Mouse (Mus musculus) cortical plate, adult 2 months (tissue): Measurements from ENCODE around the gene Fzd7. TPM values are rescaled to one million over a fixed set of nuclear protein-coding genes. Genes with fewer than 3 reads are reported as not detected.

Source experiments
- H3K27ac ChIP-seq: fragments of 200-500 bp; 2 replicates; pipeline ENCODE4 v1.5.1; 2012; ENCODE audit warnings: low read length, control low read depth, inconsistent platforms; ENCODE audit not compliant: insufficient read depth
- H3K4me1 ChIP-seq: fragments of 200-500 bp; 2 replicates; pipeline ENCODE4 v1.6.1; 2011; ENCODE audit warnings: low read length; ENCODE audit not compliant: control insufficient read depth, insufficient read depth
- H3K4me3 ChIP-seq: fragments of 200-500 bp; 2 replicates; pipeline ENCODE4 v1.5.1; 2011; ENCODE audit warnings: mild to moderate bottlenecking, low read length, control low read depth; ENCODE audit not compliant: insufficient read depth
- CTCF ChIP-seq: fragments of 200-500 bp; IDR thresholded peaks from 2 replicates; pipeline ENCODE4 v1.5.1; 2011; ENCODE audit warnings: mild to moderate bottlenecking, control low read depth, low read length; ENCODE audit not compliant: insufficient read depth; ENCODE audit errors: extremely low read depth
- POLR2A ChIP-seq: fragments of 200-500 bp; IDR thresholded peaks from 2 replicates; pipeline ENCODE4 v1.6.1; 2011; ENCODE audit warnings: mild to moderate bottlenecking, low read length, control low read depth; ENCODE audit not compliant: insufficient read depth; ENCODE audit errors: extremely low read depth
- polyA plus RNA-seq: library from polyadenylated mRNA; depleted of rRNA; stranded (reverse); fragments of >200 nt; gene quantifications from 2 replicates; pipeline ENCODE4 v1.2.3, GENCODE M21; 2012; rRNA removed

Fzd7 gene
- polyA plus RNA-seq, 1 experiment, result 3.3 TPM

DNA sequence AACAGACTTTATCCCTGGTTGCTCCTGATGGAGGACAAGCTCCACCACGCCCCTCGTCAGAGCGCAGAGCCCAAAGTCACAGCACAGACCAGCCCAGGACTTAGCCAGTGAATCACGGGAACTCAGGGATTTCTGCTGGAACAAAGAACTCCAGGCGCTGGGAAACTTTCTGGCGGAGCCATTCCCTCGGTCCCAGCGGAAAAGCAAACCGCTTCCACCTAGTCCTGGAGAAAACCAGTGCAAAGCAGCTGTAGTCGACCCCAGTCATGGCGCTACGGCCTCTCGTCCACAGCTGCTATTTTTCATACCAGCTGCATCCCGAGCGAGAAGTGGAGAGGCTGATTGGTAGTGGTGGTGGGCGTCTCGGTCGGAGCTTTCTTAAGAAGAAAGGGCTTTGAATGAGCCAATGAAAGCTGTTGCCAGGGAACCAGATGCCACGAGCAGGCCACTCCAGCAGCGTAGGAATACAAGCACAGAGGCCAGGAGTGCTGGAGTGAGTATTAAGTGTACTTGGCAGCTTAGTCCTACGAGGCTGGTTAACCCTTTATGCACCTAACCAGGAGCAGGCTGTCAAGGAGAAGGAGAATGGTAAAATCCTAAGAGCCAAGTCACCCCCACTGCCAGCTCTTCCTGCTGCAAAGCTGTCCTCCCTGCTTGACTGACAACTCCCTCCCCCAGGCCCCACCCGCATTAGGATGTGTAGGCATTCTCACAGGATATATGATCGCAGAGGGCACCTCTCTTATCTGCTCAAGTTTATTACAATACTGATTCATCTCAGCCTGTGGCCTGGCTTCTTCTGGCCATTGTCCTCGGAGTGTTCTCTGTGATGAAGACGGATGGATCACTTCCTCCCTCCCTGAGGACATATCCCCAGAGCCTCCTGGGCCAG is 34.0 kb downstream of the Fzd7 start, which contains the start of gene Gm973:
Gm973 (plus strand) TSS at position 239 of the 892 bp plus-strand sequence.
- Histone ChIP-seq H3K4me1 (no peaks in the 10 kb centered on the region), H3K27ac (no peak within 1 kb of the TSS), H3K4me3 (no peak within 1 kb of the TSS)
- TF ChIP-seq CTCF (no peak), POLR2A (peak; percentile 38; the same call in 1 of the 2 replicates)

DNA sequence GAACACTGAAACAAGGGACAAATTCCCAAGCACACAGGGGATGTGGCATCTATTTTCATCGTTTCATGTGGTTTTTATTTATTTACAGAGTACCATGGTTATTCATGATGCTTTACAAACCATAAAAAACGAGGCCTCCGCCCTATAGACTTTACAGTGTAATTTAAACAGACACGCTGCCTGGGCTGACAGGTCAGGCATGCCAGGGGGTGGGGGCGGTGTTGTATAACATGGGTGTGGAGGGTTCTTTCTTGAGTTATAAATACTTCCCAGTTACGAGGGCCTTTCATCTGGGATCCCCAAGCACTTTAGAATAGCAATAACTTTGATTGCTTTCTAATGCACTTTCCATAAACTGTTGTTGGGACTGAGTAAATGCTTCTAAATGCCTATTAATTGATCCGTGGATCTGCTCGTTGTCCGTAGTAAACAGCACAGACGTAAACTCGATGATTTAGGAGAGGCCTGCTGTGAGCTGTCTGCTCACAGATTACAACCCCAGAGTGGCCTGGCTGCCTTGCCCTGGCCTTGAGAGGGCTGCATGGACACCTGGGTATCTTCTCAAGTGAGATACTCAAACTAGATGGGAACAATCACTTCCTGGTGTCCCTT is 38.1 kb downstream of the Fzd7 start:
- Histone ChIP-seq H3K4me1 (no peaks in the 10 kb centered on the region; the same call in 1 of the 2 replicates), H3K4me3 (no peak overlapping the region), H3K27ac (no peak overlapping the region)
- TF ChIP-seq CTCF, result no peak
- no peak for TF ChIP-seq POLR2A

DNA sequence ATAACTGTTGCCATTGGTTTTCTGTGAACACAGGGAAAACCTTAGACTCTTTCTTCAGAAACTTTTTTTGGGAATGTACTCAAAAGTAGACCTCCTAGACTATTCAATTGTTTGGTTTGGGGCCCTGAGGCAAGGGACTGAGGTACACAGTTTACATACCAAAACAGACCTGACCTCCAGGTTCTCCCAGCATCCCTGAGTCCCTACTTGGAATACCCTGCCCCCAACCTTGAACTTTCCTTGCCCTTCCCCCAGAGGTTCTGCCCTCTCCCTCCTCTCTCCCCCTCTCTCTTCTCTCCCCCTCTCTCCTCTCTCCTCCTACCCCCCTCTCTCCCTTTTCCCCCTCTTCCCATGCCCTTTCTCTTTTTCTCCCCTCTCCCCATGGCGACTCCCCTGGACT is 40.2 kb downstream of the Fzd7 start:
- TF ChIP-seq POLR2A (no peak), CTCF (no peak)
- no peak overlapping the region for H3K27ac ChIP-seq
- no peak overlapping the region for H3K4me3 ChIP-seq
- no peaks in the 10 kb centered on the region; the same call in 1 of the 2 replicates for H3K4me1 ChIP-seq

DNA sequence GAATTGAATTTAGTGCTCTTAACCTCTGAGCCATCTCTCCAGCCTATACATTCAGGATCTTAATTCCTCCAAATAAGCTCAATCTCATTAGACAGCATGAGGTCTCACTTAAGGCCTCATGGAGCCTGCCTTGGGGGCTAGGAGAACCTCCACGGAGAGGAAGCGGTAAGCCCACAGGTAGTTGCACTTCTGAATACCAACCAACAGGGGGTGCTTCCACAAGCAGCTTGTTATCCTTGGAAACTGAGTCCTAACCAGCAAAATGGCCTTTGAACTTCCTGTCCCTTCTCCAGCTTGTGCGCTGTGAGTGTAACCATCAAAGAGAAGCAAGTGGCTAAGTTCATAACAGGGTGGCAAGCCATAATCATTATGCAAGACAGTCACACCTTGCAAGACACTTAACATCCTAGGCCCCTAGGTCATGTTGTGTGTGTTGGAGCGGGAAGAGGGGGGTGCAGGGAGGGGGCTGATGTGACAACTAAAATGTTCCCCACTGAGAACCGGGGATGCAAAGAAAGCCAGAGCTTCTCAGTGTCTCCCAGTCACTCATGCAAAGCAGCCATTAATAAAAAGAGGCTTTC is 41.2 kb downstream of the Fzd7 start:
- Histone ChIP-seq H3K4me1 (no peaks in the 10 kb centered on the region; the same call in 1 of the 2 replicates), H3K27ac (peak overlapping the region; percentile 50; the same call in 1 of the 2 replicates), H3K4me3 (no peak overlapping the region)
- no peak for TF ChIP-seq CTCF
- no peak for TF ChIP-seq POLR2A

DNA sequence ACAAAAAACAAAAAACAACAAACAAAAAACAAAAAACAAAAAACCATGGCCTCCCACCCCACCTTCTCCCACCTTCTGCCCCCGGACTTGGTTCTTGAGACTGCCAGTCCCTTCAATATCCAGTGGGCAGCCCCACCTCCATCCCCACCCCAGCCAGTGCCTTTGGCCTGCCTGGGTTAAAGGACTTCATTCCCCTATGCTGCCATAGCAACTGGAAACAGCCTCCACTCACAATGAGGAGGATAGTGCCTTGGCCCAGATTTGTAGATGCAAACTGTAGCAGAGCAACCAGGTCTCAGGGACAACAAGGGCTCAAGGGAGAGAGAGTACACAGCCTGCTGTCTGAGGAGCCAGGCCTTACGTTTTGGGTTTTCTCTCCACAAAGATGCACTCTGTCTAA is 41.8 kb downstream of the Fzd7 start:
- Histone ChIP-seq H3K27ac (peak overlapping the region; percentile 75), H3K4me3 (no peak overlapping the region), H3K4me1 (no peaks in the 10 kb centered on the region; the same call in 1 of the 2 replicates)
- no peak for TF ChIP-seq CTCF
- no peak for TF ChIP-seq POLR2A

DNA sequence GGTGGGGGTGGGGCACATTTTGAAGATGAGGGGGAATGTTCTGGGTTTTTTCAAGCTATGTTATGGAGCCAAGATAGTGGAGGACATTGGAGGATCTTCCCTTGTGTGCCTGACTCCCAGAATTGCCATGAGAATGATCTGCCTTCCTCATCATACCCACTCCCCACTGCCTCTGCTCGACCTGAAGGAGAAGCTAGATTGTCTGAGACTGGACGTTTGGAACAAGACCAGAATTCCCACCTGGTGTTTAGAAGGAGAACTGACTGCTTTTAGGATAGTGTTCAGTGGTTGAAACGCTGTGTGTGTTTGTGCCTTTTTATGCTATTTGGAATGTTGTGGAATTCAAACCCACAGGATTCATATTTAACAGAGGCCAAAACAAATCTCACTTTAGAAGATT is 42.5 kb downstream of the Fzd7 start:
- Histone ChIP-seq H3K4me3 (no peak overlapping the region), H3K27ac (no peak overlapping the region), H3K4me1 (no peaks in the 10 kb centered on the region; the same call in 1 of the 2 replicates)
- TF ChIP-seq CTCF (no peak), POLR2A (no peak)

DNA sequence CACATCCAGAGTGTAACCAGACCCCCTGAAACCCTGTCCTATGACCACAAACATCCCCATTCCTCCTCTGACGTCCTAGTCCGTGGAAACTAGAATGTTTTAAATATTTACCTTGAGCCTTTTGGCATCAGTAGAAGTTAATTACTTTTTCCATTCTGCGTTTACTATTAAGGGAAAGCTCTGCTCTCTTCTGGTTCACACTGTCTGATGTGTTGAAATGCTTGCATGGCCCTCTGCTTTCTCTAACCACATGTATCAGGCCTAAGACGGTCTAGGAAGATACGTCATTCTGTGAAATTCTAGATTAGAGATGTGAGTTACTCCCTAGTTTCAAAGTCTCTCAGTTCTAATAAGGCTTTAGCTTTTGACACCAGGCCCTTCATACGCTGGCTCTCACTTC is 45.0 kb downstream of the Fzd7 start:
- TF ChIP-seq CTCF, result no peak
- no peak for TF ChIP-seq POLR2A
- Histone ChIP-seq H3K27ac (no peak overlapping the region), H3K4me3 (no peak overlapping the region), H3K4me1 (no peaks in the 10 kb centered on the region; the same call in 1 of the 2 replicates)

DNA sequence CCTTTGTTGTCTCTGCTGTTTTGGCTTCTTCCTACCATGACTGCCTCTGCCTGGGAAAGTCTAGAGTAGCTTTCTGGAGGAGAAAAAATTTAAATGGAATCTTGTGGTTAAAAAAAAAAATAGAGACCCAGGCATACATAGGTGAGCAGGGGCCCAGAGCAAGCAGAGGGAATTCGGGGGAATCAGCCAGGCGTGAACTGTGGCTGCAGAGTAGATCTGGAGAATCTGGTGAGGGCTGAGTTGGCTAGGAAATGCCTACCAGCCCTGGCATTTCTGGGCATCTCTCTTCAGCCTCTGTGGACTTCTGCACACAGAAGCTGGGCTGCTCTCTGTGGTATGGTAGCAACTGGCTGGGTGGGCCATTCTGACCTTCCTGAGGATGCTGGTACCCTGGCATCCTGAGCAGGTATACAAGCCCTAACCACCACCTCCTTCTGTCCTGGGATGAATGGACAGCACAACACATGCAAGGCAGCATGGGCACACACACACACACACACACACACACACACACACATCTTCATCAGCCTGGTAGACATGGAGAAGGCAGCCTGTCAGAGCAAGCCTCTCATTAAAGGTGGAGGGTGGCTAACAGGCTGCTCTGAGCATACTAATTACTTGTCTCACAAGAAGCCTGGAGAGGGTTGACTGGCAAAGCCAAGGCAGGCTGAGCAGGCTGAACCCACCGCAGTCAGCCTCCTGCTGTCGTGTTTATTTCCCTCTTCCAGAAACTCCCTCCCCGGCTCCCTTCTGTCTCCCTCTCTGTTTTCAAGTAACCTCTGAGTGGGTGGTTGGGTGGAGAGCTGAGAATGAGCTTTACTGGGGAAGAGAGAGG is 53.0 kb downstream of the Fzd7 start:
- Histone ChIP-seq H3K4me3 (no peak overlapping the region), H3K27ac (no peak overlapping the region)

More for the DNA sequence above, 53.0 kb downstream of the Fzd7 start:
- H3K4me1 ChIP-seq, result peaks cover 4% of the 10 kb centered on the region
- no peak for TF ChIP-seq CTCF

Other genes with a start within 250 kb of the Fzd7 start
- gene Als2, start 245.2 kb upstream of the Fzd7 start, polyA plus RNA-seq, result 14.4 and 15.0 TPM in 2 replicates
- 0.33 and 0.47 TPM in 2 replicates for gene Cdk15, start 225.5 kb upstream of the Fzd7 start, polyA plus RNA-seq
- 9.8 and 11.5 TPM in 2 replicates for gene Gm973, start 33.8 kb downstream of the Fzd7 start, polyA plus RNA-seq
- 113 and 116 TPM in 2 replicates for gene Sumo1, start 188.4 kb downstream of the Fzd7 start, polyA plus RNA-seq
- 19.8 and 21.6 TPM in 2 replicates for gene Nop58, start 202.5 kb downstream of the Fzd7 start, polyA plus RNA-seq